Mouse (Mus musculus): ENCODE measurements at regions not wholly inside any gene's neighbourhood (a gene's known extent, or its start where the extent isn't known, plus 50 kb on each side); places are given as distances from the start of the nearest gene placed in this dataset.

GRCm38 (mm10) chr13:19921084-19921827 is 97.2 kb upstream of the Gpr141 start:
- TF ChIP-seq CTCF (IDR thresholded peaks at IDR 0.05; ENCODE audit: low read depth) (no peak), EP300 (IDR thresholded peaks at IDR 0.05; ENCODE audit: low read depth) (no peak)
